ENCODE assay signal across 8 mouse cellular contexts in the genomic region with DNA sequence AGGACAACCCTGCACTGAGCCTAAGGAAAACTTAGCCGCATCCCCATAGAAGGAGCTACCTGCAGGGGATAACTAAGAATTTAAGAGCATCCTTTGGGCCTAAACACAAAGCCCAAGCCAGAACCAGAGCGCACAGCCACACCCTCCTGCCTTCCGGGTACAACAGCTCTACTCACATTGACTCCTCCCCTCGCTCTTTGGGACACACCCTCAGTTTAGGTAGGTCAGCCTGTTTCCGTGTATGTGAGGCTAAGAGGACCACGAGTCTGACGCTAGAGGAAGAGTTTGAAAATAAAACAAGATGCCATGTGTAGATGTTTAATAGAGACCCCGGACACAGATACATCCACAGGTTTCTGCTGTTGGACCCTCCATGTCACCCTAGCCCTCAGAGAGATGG. TPM values are rescaled to one million over a fixed set of nuclear protein-coding genes. Genes with fewer than 3 reads are reported as not detected.
DNase-seq lines count a peak whose midpoint lies in the region; ATAC-seq and TF ChIP-seq lines count a peak whose summit lies in the region.

No protein-coding gene starts in this region.

- H3K27me3 ChIP-seq in heart, embryonic 15.5 days = no peaks in the 10 kb centered on the region
- no peaks in the 10 kb centered on the region for H3K27me3 ChIP-seq in embryonic facial prominence, embryonic 12.5 days
- H3K27me3 ChIP-seq in intestine, postnatal 0 days (replicated peaks; ENCODE audit: control insufficient read depth, insufficient read depth, low read length) = no peaks in the 10 kb centered on the region

- no peak for TF ChIP-seq CTCF in intestine, postnatal 0 days (IDR thresholded peaks at IDR 0.05; ENCODE audit: low read depth)

- H3K4me2 ChIP-seq in heart, embryonic 15.5 days = peak overlapping the region; percentile 92
- H3K4me2 ChIP-seq in embryonic facial prominence, embryonic 12.5 days (replicated peaks) = peak overlapping the region; percentile 81
- H3K4me2 ChIP-seq in intestine, postnatal 0 days (replicated peaks; ENCODE audit: low read depth) = peak overlapping the region; percentile 82

- H3K4me3 ChIP-seq in heart, embryonic 15.5 days = peak overlapping the region; percentile 62
- peak overlapping the region; percentile 46 for H3K4me3 ChIP-seq in embryonic facial prominence, embryonic 12.5 days
- peak overlapping the region; percentile 45 for H3K4me3 ChIP-seq in intestine, postnatal 0 days (ENCODE audit: low read depth, low read length)

- DNase-seq in heart, postnatal 4 days = no peak
- peak; percentile 76 for DNase-seq in lung, postnatal 10 days
- peak; percentile 21 to 44 for DNase-seq in spleen, postnatal 14 days (ENCODE audit: low spot score in 2 of 2)
- no peak for DNase-seq in cerebellum, adult 9-11 months
- no peak for DNase-seq in layer of hippocampus, adult 18-20 months (ENCODE audit: low spot score in 2 of 2)

- H3K9me3 ChIP-seq in heart, embryonic 15.5 days (replicated peaks) = no peaks in the 10 kb centered on the region
- H3K9me3 ChIP-seq in embryonic facial prominence, embryonic 12.5 days = no peaks in the 10 kb centered on the region
- no peaks in the 10 kb centered on the region for H3K9me3 ChIP-seq in intestine, postnatal 0 days (ENCODE audit: control insufficient read depth)

- peak overlapping the region; percentile 55 for H3K9ac ChIP-seq in heart, embryonic 15.5 days
- 0 out of 2 replicates have a peak overlapping the region, but pooled peaks have one; percentile 49 for H3K9ac ChIP-seq in embryonic facial prominence, embryonic 12.5 days
- H3K9ac ChIP-seq in intestine, postnatal 0 days (ENCODE audit: low read depth, low read length) = peak overlapping the region; percentile 56; the same call in 1 of the 2 replicates

- WGBS in heart, embryonic 15.5 days = 36% methylated on average over 8 of the region's 8 CpGs
- WGBS in embryonic facial prominence, embryonic 12.5 days = 26% methylated on average over 8 of the region's 8 CpGs
- WGBS in intestine, postnatal 0 days = 32% methylated on average over 8 of the region's 8 CpGs

- peaks cover 21% of the 10 kb centered on the region for H3K4me1 ChIP-seq in heart, embryonic 15.5 days (replicated peaks)
- H3K4me1 ChIP-seq in embryonic facial prominence, embryonic 12.5 days = peaks cover 10% of the 10 kb centered on the region
- no peaks in the 10 kb centered on the region for H3K4me1 ChIP-seq in intestine, postnatal 0 days (replicated peaks; ENCODE audit: control insufficient read depth, insufficient read depth, low read length)

- no peaks in the 10 kb centered on the region for H3K36me3 ChIP-seq in heart, embryonic 15.5 days
- H3K36me3 ChIP-seq in embryonic facial prominence, embryonic 12.5 days = no peaks in the 10 kb centered on the region
- H3K36me3 ChIP-seq in intestine, postnatal 0 days (ENCODE audit: control insufficient read depth, insufficient read depth) = no peaks in the 10 kb centered on the region

- ATAC-seq in heart, embryonic 15.5 days (replicated peaks; ENCODE audit: insufficient number of reproducible peaks, insufficient read depth, low FRiP score, low read depth) = no peak
- no peak for ATAC-seq in embryonic facial prominence, embryonic 12.5 days (ENCODE audit: insufficient number of reproducible peaks, insufficient read depth, low FRiP score, low TSS enrichment)
- ATAC-seq in intestine, postnatal 0 days = peak; percentile 75

- peak overlapping the region; percentile 62; the same call in 1 of the 2 replicates for H3K27ac ChIP-seq in heart, embryonic 15.5 days
- H3K27ac ChIP-seq in embryonic facial prominence, embryonic 12.5 days = no peak overlapping the region
- peak overlapping the region; percentile 91 for H3K27ac ChIP-seq in intestine, postnatal 0 days (ENCODE audit: low read depth, low read length)

RNA-seq across cellular contexts. Expression of a gene that starts 1.0 kb away (rescaled TPM):
- 6.9 and 12.9 TPM in 2 replicates for polyA plus RNA-seq in heart, embryonic 15.5 days (2015; fragmentation: Nextera tagmentation; extraction: Ambion mirVana)
- 10 to 100 TPM; 18.3 to 18.9 TPM for total RNA-seq in heart, postnatal 4 days (2021)
- 5.2 and 6.8 TPM in 2 replicates for polyA plus RNA-seq in embryonic facial prominence, embryonic 12.5 days (2016; fragmentation: Nextera tagmentation; extraction: Ambion mirVana)
- polyA plus RNA-seq in intestine, postnatal 0 days (2015; fragmentation: Nextera tagmentation; extraction: Ambion mirVana) = 26.2 and 30.4 TPM in 2 replicates
- 1 to 10 TPM; 1.8 to 2.2 TPM for total RNA-seq in layer of hippocampus, adult 18-20 months (2021)

RNA-seq across cellular contexts. Expression of a gene that starts 7.1 kb away (rescaled TPM):
- 31.1 and 36.3 TPM in 2 replicates for polyA plus RNA-seq in heart, embryonic 15.5 days (2015; fragmentation: Nextera tagmentation; extraction: Ambion mirVana)
- total RNA-seq in heart, postnatal 4 days (2021) = 100 to 1,000 TPM; 146 to 176 TPM
- 8.4 and 12.0 TPM in 2 replicates for polyA plus RNA-seq in embryonic facial prominence, embryonic 12.5 days (2016; fragmentation: Nextera tagmentation; extraction: Ambion mirVana)
- polyA plus RNA-seq in intestine, postnatal 0 days (2015; fragmentation: Nextera tagmentation; extraction: Ambion mirVana) = 9.4 and 12.1 TPM in 2 replicates
- total RNA-seq in layer of hippocampus, adult 18-20 months (2021) = 1 to 10 TPM; 3.0 to 6.3 TPM

RNA-seq across cellular contexts. Expression of a gene that starts 49.4 kb away (rescaled TPM):
- polyA plus RNA-seq in heart, embryonic 15.5 days (2015; fragmentation: Nextera tagmentation; extraction: Ambion mirVana) = 11.2 and 11.8 TPM in 2 replicates
- 10 to 100 TPM; 13.0 to 15.0 TPM for total RNA-seq in heart, postnatal 4 days (2021)
- polyA plus RNA-seq in embryonic facial prominence, embryonic 12.5 days (2016; fragmentation: Nextera tagmentation; extraction: Ambion mirVana) = 12.4 and 13.2 TPM in 2 replicates
- polyA plus RNA-seq in intestine, postnatal 0 days (2015; fragmentation: Nextera tagmentation; extraction: Ambion mirVana) = 5.9 and 8.2 TPM in 2 replicates
- 10 to 100 TPM; 14.5 to 14.9 TPM for total RNA-seq in layer of hippocampus, adult 18-20 months (2021)

RNA-seq across cellular contexts. Expression of a gene that starts 51.7 kb away (rescaled TPM):
- polyA plus RNA-seq in heart, embryonic 15.5 days (2015; fragmentation: Nextera tagmentation; extraction: Ambion mirVana) = 0.90 and 1.1 TPM in 2 replicates
- total RNA-seq in heart, postnatal 4 days (2021) = 1 to 10 TPM; 4.6 to 5.8 TPM
- polyA plus RNA-seq in embryonic facial prominence, embryonic 12.5 days (2016; fragmentation: Nextera tagmentation; extraction: Ambion mirVana) = 1.4 and 1.8 TPM in 2 replicates
- 0.14 and 0.20 TPM in 2 replicates for polyA plus RNA-seq in intestine, postnatal 0 days (2015; fragmentation: Nextera tagmentation; extraction: Ambion mirVana)
- 1 to 10 TPM; 2.5 to 3.2 TPM for total RNA-seq in layer of hippocampus, adult 18-20 months (2021)

RNA-seq across cellular contexts. Expression of a gene that starts 57.0 kb away (rescaled TPM):
- polyA plus RNA-seq in heart, embryonic 15.5 days (2015; fragmentation: Nextera tagmentation; extraction: Ambion mirVana) = 0.11 and 0.20 TPM in 2 replicates
- total RNA-seq in heart, postnatal 4 days (2021) = 1 to 10 TPM; 1.3 to 1.5 TPM
- polyA plus RNA-seq in embryonic facial prominence, embryonic 12.5 days (2016; fragmentation: Nextera tagmentation; extraction: Ambion mirVana) = 1.5 and 1.9 TPM in 2 replicates
- 0.60 and 0.95 TPM in 2 replicates for polyA plus RNA-seq in intestine, postnatal 0 days (2015; fragmentation: Nextera tagmentation; extraction: Ambion mirVana)
- 100 to 1,000 TPM; 105 to 112 TPM for total RNA-seq in layer of hippocampus, adult 18-20 months (2021)

Comparison
In these comparisons a context has a peak if more than half of its experiments do, and no peak if none do; other contexts are left out.
1. DNase-seq: peak in lung, postnatal 10 days (single experiment) and spleen, postnatal 14 days (2 of 2); none in heart, postnatal 4 days (single experiment), cerebellum, adult 9-11 months (single experiment) and layer of hippocampus, adult 18-20 months (0 of 2).
2. Peak in every context shown above with its lines, with median percentiles within 50 percentile points of each other: H3K4me2 ChIP-seq, H3K4me3 ChIP-seq and H3K9ac ChIP-seq.